Mouse (Mus musculus): ENCODE data around the gene Etnppl. TPM values are rescaled to one million over a fixed set of nuclear protein-coding genes. Genes with fewer than 3 reads are reported as not detected.

The Etnppl gene
- polyA plus RNA-seq, 1 experiment: not detected

Other genes with a start within 250 kb of the Etnppl start
- gene Ostc, start 92.0 kb downstream of the Etnppl start, polyA plus RNA-seq (2012; ENCODE audit: insufficient read depth, insufficient read length, missing spikeins): 23.5 and 25.4 TPM in 2 replicates
- 668 and 733 TPM in 2 replicates for gene Rpl34, start 113.0 kb downstream of the Etnppl start, polyA plus RNA-seq (2012; ENCODE audit: insufficient read depth, insufficient read length, missing spikeins)